Mouse (Mus musculus): ENCODE results near the gene A4galt.

DNA sequence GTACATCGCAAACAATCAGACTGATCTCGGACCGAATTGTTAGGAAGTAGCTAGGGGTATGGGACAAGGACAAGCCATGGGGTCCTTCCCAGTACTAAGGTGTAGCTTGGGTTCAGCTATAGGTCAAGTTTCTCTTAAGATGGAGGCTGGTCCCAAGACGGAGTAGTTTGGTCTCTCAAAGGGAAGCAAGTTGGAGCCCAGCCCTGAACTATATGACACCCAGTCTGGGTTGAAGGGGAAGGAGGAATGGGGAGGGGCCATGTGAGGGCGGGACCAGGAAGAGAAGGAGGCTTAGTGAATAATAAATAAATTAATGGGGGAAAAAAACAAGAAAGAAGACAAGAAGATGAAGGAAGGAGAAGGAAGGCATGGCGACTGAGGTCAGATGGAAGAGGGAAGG, 71.6 kb downstream of the A4galt start:
- no peak for TF ChIP-seq CTCF (IDR thresholded peaks at IDR 0.05; ENCODE audit: extremely low read depth, insufficient read depth, insufficient read length, insufficient replicate concordance)
- TF ChIP-seq POLR2A (IDR thresholded peaks at IDR 0.05; ENCODE audit: low read depth, low read length): no peak
